Mouse (Mus musculus) left cerebral cortex, postnatal 14 days (tissue): ENCODE measurements around the gene Sp9. TPM values are rescaled to one million over a fixed set of nuclear protein-coding genes. Genes with fewer than 3 reads are reported as not detected.

Source experiments
- DNase-seq, 2 experiments: peaks; one replicate each; pipeline ENCODE4 v3.0.0; 2021 to 2022; ENCODE audit warnings: low spot score in 2 of 2, mixed read lengths in 1 of 2
- intact Hi-C: fragments of 180-260 bp; cut with DNase I; formaldehyde crosslinking; loops from one replicate; pipeline ENCODE4 v1.15.1; 2025
- long read RNA-seq, 2 experiments: library from polyadenylated mRNA; stranded (forward); transcript quantifications; one replicate each; pipeline ENCODE4 v2.0.0; 2021
- total RNA-seq, 2 experiments: library from RNA; stranded (reverse); gene quantifications; 2 replicates each; pipeline ENCODE4 v1.2.3; 2021

Gene Sp9
- total RNA-seq = 1 to 10 TPM; 3.4 to 3.8 TPM
- long read RNA-seq, experiment 1, full-length matches to known transcripts = 6 of 6 reads
- long read RNA-seq, experiment 1, partial matches to known transcripts = 0 of 6 reads
- long read RNA-seq, experiment 1, other reads (novel, unspliced or antisense) = 0 of 6 reads
- long read RNA-seq, experiment 2, full-length matches to known transcripts = 11 of 12 reads
- long read RNA-seq, experiment 2, partial matches to known transcripts = 0 of 12 reads
- long read RNA-seq, experiment 2, other reads (novel, unspliced or antisense) = 1 of 12 reads

DNA sequence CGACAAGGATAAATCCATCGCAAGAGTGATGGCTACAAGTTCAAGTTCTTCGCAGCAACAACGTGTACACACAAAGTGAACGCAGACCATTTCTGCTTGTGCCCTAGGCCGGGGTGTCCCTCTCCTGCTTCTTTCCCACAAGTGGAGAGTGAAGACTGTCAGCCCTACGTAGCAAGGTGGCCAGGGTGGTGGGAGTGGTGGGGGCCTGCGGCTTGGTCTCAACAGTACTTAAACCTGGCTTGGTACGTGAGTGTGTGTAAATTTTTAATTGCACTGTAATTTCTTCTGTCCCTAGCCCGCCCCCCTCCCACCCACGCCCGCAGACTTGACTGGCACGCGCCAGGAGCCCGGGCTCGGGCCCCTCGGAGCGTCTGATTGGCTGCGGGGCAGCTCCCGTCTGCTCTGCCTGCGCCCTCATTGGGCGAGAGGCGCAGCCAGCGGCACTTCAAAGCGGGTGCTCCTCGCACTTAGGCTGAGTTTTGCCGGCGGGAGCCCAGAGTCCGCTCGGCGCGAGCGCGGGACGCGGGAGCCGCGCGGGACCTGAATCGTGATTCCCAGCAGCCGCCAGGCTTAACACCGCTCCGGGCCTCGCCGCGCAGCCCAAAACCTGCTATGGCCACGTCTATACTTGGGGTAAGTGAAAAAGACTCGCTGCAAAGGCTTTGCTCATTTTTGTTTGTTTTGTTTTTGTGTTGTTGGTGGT lies at the start of gene Sp9:
Gene Sp9, plus strand, starts transcription at position 467 of the 703 bp plus-strand sequence.
- intact Hi-C loops = loop anchor here (5.0 to 10.0 kb wide), 3 partner anchors 547 to 1739 kb away; partner anchors contain the start of genes Hoxd11 and Hoxd12
- peak in 1 of 2 experiments; percentile 68 for DNase-seq

DNA sequence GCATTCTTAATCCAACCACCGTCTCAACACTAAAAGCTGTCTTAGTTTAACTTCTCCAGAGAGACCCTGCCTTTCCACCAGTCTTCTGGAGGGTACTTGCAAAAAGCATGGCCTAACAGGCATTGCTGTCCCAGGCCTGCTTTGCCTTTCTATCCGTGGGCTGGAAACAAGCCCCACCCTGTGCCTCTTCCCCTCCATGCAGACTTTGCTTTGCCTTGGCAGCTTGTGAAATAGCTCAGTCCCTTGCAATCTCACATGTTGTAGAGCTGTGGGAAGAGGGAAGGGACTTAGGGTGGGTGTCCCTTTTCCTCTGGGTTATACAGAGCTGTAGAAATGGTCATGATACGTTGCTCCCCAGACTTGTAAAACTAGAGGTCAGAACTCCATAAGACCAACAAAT lies 40.6 kb upstream of the Sp9 start:
- DNase-seq = no peak
- intact Hi-C loops = no loop called here

DNA sequence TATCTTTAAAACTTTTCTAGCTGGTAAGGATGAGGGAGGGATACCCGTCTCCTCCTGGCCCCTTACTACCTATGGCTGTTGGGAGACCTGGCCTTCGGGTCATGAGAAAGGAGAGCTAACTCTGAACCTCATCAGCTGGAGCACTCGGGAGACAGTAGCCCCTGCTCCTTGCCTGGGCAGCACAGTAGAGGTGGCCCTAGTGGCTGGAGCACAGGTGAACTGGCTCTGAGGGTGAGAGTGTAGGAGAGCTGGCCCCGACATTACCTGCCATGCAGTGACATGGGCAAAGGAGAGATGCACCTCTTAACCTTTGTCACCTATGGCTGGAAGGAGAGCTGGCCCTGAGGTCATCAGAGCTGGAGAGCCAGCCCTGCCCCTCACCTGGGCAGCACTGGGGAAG lies 30.4 kb upstream of the Sp9 start:
- no peak for DNase-seq
- intact Hi-C loops = no loop called here

DNA sequence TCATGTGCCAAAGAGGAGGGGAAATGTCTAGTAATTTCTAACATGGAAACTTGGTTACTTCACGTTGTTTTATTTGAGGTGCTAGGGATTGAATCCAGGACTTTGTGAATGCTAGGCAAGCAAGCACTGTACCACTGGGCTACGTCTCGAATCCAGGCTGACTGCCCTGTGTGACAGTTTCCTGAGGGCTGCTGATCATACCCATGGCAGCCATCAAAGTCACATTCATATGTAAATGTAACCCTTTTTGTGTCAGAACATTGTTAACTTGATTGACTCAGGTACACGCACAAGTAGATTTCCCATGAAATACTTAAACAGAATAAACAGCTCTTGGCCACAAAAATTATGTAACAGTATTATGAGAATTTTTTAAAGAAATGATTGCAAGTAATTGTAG lies 23.0 kb upstream of the Sp9 start:
- no peak for DNase-seq
- intact Hi-C loops = no loop called here

DNA sequence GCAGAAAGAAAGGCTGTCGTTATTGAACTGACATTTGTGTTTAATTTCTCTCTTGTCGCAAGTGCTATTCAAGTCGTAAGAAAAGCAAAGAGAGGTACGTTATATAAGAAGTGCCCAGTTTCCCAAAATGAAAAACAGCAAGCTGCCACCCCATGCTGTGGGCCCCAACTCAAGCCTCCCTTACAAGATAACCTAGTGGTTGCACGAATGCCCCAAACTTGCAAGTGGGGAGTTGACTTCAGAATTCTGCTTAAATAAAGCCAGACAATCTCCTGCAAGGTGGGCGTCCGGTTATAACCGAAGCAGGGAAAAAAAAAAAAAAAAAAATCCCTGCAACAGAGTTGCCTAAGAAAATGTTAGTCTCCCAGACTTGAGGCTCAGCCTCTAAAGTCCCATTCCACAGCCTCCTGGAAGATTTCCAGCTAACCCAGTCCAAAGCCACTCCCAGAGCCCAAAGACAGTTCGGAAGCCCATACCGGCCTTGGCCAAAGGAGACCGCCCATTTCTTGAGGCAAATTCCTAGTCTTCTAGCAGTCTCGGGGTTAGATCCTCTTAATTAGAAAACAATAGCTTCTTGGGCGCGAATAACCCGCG lies 8.5 kb upstream of the Sp9 start:
- intact Hi-C loops = loop anchor here (10.0 kb wide), 1 partner anchor 638 kb away; no protein-coding TSS in a partner anchor

DNA sequence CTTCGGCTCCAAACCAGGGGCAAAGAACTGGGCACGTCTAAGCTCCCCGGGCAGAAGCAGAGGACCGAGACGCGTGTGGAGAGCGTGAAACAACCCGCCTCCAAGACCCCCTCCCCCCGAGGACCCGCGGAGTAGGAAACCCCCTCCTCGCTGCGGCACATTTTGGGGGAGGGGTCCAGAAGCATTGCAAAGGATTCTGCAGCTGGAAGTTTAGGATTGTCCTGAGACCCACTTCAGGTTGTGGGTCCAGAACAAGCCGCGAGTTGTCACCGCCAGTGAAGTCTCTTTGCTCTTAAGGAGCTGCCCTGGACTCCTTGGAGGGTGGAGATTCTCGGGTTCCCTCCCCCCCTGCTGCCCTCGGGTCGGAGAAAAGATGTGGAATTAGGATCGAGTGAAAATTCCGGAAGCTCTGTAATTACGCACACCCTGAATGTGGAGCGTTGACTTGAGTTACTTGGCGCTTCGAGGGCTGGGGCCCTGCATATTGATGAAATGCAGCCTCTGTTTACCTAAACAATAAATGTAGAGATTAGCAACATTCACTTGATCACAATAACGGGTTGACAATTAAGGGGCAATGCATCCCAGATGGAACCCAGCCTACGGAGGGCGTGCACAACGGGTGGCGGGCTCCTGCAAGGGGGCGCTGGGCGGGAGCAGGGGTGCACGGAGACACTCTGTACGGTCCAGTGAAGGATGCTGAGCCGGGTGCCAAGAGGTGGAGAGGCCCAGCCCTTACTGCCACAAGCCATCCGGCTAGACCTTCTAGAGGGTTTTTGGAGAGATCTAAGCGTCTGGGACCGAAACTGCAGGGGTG lies 7.7 kb upstream of the Sp9 start:
- no peak for DNase-seq
- intact Hi-C loops = loop anchor here (10.0 kb wide), 1 partner anchor 639 kb away; no protein-coding TSS in a partner anchor

More for the DNA sequence above, 8.5 kb upstream of the Sp9 start:
- DNase-seq = no peak

DNA sequence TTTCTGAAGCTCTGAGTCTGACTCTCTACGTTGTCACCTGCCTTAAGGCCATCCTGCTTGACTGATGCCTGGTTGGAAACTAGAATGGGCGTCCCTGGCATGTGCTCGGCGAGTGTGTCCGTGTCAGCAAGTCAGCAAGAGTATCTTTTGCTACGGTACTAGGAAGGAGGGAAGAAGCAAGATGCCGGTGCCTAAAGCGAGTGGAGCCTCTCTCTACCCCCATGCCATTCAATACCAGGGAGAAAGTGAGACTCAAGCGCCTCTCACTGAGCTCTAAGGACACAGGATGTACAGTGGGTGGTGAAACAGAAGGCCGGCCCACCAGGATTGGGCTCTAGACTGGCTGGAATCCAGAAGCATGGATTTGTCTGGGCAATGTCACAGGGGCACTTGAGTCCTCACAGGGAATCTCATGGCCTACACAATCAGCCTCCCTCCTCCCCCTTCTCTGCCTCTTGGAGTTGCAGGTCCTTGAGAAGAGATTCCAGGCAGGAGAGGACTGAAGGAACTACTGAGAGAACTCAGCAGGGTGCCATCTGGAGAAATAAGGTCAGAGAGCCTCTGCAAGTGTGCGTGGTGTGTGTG lies 7.0 kb upstream of the Sp9 start:
- intact Hi-C loops = loop anchor here (10.0 kb wide), 1 partner anchor 640 kb away; no protein-coding TSS in a partner anchor
- DNase-seq = no peak

DNA sequence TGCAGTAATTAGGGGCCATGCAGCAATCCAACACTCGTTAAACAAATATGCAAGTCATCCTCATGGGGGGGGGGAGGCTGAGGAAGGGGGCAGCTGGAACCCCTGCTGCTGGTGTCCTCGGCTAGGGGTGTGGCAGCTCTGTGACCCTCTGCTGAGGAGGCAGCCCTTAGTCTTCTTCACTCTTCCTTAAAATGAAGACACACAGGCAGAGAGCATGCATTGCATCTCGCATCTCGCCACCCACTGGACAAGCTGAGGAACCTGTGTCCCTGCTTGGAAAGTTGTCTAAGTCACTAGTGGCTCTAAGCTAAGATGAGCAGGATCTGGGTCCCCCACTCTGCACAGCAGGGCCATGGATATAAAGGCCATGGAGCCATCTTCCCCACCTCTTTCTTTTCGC lies 5.7 kb upstream of the Sp9 start:
- DNase-seq = no peak
- intact Hi-C loops = loop anchor here (10.0 kb wide), 1 partner anchor 641 kb away; no protein-coding TSS in a partner anchor

DNA sequence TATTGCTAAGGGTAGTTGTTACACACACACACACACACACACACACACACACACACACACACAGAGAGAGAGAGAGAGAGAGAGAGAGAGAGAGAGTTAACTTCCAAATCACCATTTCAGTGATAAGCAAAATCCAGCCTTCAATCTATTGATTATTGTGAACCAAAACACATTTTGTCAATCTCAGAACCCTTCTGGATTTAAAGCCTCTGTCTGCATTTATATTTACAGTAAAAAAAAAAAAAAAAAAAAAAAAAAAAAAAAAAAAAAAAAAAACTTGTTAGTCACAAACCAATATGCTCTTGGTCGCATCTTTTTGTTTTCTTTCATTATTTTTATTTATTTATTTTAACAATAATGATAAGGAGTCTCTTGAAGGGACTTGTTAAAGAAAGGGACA lies 5.1 kb upstream of the Sp9 start:
- DNase-seq = no peak
- intact Hi-C loops = loop anchor here (10.0 kb wide), 1 partner anchor 642 kb away; no protein-coding TSS in a partner anchor

DNA sequence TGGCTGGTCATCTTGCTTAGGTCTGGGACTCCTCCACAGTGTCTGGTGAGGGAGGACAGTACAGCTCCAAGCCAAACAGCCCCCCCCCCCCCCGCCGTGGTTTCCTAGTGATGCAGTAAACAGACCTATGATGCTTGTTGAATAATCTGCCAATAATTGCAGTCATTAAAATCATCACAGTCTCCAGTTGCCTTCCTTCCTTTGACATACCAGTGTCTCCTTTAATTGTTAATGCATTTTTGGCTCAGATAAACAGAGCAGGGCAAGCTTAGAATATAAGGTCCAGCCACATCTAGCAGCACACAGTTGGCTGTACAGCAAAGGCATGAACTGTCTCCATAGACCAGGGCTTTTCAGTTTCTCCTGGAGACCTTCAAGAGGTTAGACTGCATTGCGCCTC lies 4.5 kb upstream of the Sp9 start:
- intact Hi-C loops = loop anchor here (10.0 kb wide), 1 partner anchor 642 kb away; no protein-coding TSS in a partner anchor
- no peak for DNase-seq

DNA sequence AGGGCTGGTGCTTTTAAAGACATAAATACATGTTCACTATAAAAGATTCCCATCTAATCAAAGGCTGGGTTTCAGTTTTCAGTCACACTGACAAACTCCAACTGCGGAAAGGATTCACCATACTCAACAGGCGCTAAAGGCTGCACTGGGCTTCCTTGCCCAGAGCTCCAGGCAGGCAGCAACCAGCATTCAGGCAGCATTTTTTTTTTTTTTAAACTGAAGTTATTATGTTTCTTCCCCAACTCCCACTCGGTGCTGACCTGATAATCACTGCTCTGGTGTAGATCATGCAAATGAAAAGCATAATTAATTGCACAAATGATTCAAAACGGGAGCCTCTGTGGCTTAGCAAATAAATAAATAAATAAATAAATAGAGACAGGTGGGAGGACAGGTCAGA lies 3.9 kb upstream of the Sp9 start:
- DNase-seq = no peak
- intact Hi-C loops = loop anchor here (10.0 kb wide), 1 partner anchor 643 kb away; no protein-coding TSS in a partner anchor

DNA sequence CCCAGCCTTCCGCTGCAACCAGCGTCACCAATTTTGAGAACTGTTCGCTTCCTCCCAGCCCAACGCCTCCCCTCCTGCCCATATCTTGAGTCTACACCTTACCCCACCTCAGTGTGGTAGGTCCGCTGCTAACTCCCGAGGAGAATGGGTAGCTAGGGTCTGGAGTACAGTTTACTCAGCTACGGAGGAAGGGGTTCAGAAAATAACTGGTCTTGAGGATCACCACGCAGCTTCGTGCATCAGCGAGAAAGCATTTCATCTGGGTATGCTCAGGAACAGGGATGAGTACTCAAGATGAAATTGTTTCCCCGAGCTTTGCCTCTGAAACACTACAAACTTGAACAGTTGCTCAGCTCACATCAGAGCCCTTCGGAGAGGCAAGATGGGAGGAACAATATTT lies 3.4 kb upstream of the Sp9 start:
- intact Hi-C loops = loop anchor here (10.0 kb wide), 1 partner anchor 643 kb away; no protein-coding TSS in a partner anchor
- no peak for DNase-seq

DNA sequence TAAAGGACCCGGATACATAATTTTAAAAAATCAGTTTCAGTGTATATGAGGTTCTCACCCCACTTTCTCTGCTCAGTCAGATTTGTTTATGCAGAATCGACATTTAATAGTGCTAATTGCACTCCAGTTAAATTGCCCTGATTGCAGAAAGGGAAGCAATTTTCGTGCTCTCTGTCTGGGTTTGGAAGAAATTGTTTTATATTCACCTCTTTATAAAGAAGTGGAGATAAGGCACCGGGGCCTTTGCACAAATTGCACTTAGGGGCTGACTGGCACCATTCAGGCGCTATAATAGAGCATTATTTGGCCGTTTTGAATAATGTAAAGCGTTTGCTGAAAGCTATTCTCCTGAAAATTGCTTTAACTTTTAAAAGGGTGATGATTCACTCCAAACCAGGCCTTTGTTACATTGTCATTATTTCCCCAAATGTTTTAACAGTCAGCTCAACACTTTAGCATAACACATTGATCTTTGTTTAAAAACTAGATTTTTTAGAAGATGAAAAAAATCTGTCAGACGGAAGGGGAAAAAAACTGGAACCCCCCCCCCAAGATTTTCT lies 2.8 kb upstream of the Sp9 start:
- intact Hi-C loops = loop anchor here (10.0 kb wide), 1 partner anchor 644 kb away; no protein-coding TSS in a partner anchor
- DNase-seq = no peak

DNA sequence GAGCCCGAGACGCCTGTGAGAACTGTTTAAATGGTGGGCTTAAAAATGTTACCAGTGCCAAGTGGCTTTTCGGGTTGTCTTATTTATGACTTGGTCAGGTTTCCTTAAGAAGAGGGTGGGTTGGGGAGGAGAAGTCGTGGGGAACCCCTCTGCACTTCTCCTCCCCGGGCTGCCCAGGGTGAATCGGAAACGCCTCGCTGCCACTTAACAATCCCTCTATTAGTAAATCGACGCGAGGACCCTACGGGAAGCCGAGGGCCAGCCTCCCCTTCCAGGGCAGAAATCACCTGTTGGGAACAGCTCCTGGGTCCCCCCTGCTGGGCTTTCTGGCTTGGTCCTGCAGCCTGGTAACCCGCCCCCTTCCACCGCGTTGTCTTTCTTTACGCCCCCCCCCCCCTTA lies 2.1 kb upstream of the Sp9 start:
- intact Hi-C loops = loop anchor here (5.0 to 10.0 kb wide), 4 partner anchors 545 to 1737 kb away; partner anchors contain the start of genes Hoxd11 and Hoxd12
- no peak for DNase-seq

DNA sequence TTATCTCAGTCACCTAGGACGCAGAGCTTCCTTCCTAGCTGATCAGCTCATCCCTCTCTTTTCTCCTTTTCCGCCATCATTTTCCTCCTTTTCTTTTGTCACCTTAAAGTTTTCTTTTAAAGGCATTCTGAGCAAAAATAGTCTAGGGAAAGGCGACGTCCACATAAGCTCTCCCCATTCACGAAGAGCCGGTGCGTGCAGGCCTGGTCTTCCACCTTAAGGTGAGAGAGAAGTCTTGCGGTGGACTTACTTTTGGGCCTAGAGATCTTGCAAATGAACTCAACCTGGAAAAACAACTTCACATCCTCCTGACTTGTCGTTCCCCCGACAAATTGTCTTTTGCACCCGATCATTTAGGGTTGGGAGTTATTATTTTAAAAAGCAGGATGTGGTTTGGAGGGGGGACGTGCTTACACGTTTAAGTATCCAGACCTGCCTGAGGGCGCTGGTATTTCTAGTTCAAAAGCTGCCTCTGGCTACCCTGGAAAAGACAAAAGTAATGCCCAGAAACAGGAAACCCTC lies 1.6 kb upstream of the Sp9 start:
- intact Hi-C loops = loop anchor here (5.0 to 10.0 kb wide), 3 partner anchors 545 to 1738 kb away; partner anchors contain the start of genes Hoxd11 and Hoxd12
- DNase-seq = no peak

DNA sequence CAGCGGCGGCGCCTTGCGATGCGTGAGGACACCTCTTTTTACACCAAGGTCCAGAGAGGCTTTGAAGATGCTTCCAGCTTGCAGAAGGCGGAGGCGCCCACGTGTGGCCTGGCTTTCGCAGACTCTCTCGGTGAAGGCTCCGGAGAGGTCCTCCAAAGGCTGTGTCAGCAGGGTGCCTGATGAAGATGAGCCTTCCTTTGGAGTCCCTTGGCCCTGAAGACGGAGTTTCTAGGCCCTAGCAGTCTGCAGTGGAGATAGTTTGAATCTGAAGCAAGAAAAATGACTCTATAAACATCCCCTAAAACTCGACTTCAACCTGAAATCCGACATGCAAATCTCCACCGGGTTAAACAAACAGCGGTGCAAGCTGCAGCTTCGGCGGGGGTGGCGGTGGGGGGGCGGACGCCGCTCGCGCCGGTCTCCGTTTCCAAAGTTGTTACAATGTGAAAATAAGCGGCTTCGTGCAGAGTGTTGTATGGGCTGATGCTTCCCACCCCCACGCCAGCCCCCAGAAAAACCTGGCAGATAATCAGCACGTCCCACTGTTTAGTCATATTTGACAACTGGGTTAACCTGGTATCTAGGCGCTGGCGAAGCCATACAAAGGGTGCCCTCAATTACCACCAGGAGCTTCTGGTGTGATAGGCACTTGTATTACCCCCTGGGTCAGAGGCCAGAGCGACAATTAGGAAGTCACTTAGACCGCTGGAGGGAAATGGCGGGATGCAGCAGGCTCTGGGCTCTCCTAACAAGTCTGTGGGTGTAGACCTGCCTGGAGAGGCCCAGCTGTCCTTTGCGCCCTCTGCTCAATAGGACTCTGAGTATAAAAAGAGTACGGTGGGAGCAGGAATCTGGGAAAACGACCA lies 899 bp upstream of the Sp9 start:
- intact Hi-C loops = loop anchor here (5.0 to 10.0 kb wide), 3 partner anchors 546 to 1739 kb away; partner anchors contain the start of genes Hoxd11 and Hoxd12
- DNase-seq = no peak
